Mouse (Mus musculus) limb, embryonic 11.5 days (tissue): ENCODE data around the gene Pspc1. TPM values are rescaled to one million over a fixed set of nuclear protein-coding genes. Genes with fewer than 3 reads are reported as not detected.

Source experiments
- ATAC-seq: fragments of 200-750 bp; cut with Nextera tagmentation; 2 replicates; pipeline ENCODE4 v1.8.0; 2017; ENCODE audit warnings: low read depth; ENCODE audit not compliant: insufficient number of reproducible peaks, low FRiP score, low TSS enrichment
- DNase-seq: peaks from one replicate; pipeline ENCODE4 v3.0.0-alpha.2; 2015; ENCODE audit warnings: low spot score
- H3K27ac ChIP-seq: fragments of 300-500 bp; sonication (generic); replicated peaks from 2 replicates; pipeline ENCODE4 v1.5.1; 2014; ENCODE audit warnings: low read depth, mild to moderate bottlenecking, low read length
- H3K27me3 ChIP-seq: fragments of 300-500 bp; sonication (generic); 2 replicates; pipeline ENCODE4 v1.6.1; 2014; ENCODE audit warnings: mild to moderate bottlenecking, low read length, mixed read lengths; ENCODE audit not compliant: control insufficient read depth, insufficient read depth
- H3K36me3 ChIP-seq: fragments of 300-500 bp; sonication (generic); 2 replicates; pipeline ENCODE4 v1.6.1; 2014; ENCODE audit warnings: mild to moderate bottlenecking, low read length, moderate library complexity, mixed read lengths; ENCODE audit not compliant: control insufficient read depth, insufficient read depth
- H3K4me1 ChIP-seq: fragments of 300-500 bp; sonication (generic); 2 replicates; pipeline ENCODE4 v1.6.1; 2014; ENCODE audit warnings: low read length, mixed read lengths; ENCODE audit not compliant: control insufficient read depth, insufficient read depth
- H3K4me2 ChIP-seq: fragments of 300-500 bp; sonication (generic); 2 replicates; pipeline ENCODE4 v1.6.1; 2014; ENCODE audit warnings: low read depth, mild to moderate bottlenecking, moderate library complexity; ENCODE audit not compliant: severe bottlenecking
- H3K4me3 ChIP-seq: fragments of 300-500 bp; sonication (generic); 2 replicates; pipeline ENCODE4 v1.5.1; 2014; ENCODE audit warnings: low read depth, low read length
- H3K9ac ChIP-seq: fragments of 300-500 bp; sonication (generic); 2 replicates; pipeline ENCODE4 v1.6.1; 2014; ENCODE audit warnings: mild to moderate bottlenecking, low read length
- H3K9me3 ChIP-seq: fragments of 300-500 bp; sonication (generic); 2 replicates; pipeline ENCODE4 v1.6.1; 2016; ENCODE audit warnings: low read length; ENCODE audit not compliant: control insufficient read depth
- WGBS: fragments of 180-500 bp; shearing (Covaris S2); extraction: QIAGEN DNeasy Blood & Tissue Kit; methylation state at CpG from one replicate; pipeline ENCODE4 v1.1.7; 2014; 5-methylcytosine and 5-hydroxymethylcytosine counted together
- polyA plus RNA-seq: library from polyadenylated mRNA; unstranded; fragments of >200 nt; fragmentation: Nextera tagmentation; extraction: Ambion mirVana; gene quantifications from 2 replicates; pipeline ENCODE4 v1.2.1, GENCODE M21; 2014

The Pspc1 gene
- polyA plus RNA-seq, 1 experiment from 2014 or later: 54.0 TPM

GRCm38 (mm10) chr14:56751282-56751681, 26.8 kb downstream of the Pspc1 start:
- Histone ChIP-seq H3K27ac (no peak overlapping the region), H3K4me1 (no peaks in the 10 kb centered on the region), H3K4me2 (no peak overlapping the region), H3K9ac (no peak overlapping the region), H3K27me3 (no peaks in the 10 kb centered on the region), H3K4me3 (no peak overlapping the region), H3K9me3 (no peaks in the 10 kb centered on the region), H3K36me3 (peaks cover 11% of the 10 kb centered on the region; the same call in 1 of the 2 replicates)
- DNase-seq: no peak
- 94% methylated on average over 4 of the region's 4 CpGs for WGBS
- no peak for ATAC-seq

GRCm38 (mm10) chr14:56740175-56740574, 37.9 kb downstream of the Pspc1 start:
- Histone ChIP-seq H3K9me3 (no peaks in the 10 kb centered on the region), H3K36me3 (peaks cover 5% of the 10 kb centered on the region), H3K4me3 (no peak overlapping the region), H3K27ac (no peak overlapping the region), H3K4me2 (no peak overlapping the region), H3K9ac (no peak overlapping the region), H3K4me1 (no peaks in the 10 kb centered on the region), H3K27me3 (no peaks in the 10 kb centered on the region)
- no peak for ATAC-seq
- DNase-seq: no peak
- 98% methylated on average over 1 of the region's 1 CpGs for WGBS

- WGBS: 88% methylated on average over 1 of the region's 1 CpGs
- H3K27me3 ChIP-seq: no peaks in the 10 kb centered on the region
- no peak for DNase-seq
- no peak overlapping the region for H3K27ac ChIP-seq
- H3K9ac ChIP-seq: no peak overlapping the region
- ATAC-seq: no peak
- no peak overlapping the region for H3K4me3 ChIP-seq
- H3K9me3 ChIP-seq: no peaks in the 10 kb centered on the region
- no peaks in the 10 kb centered on the region for H3K4me1 ChIP-seq
- H3K4me2 ChIP-seq: no peak overlapping the region
- 0 out of 2 replicates have a peak, but pooled peaks cover 3% of the 10 kb centered on the region for H3K36me3 ChIP-seq
Measured at GRCm38 (mm10) chr14:56726493-56726892, 51.6 kb downstream of the Pspc1 start.

GRCm38 (mm10) chr14:56705687-56706086, 72.4 kb downstream of the Pspc1 start:
- peaks cover 1% of the 10 kb centered on the region; the same call in 1 of the 2 replicates for H3K36me3 ChIP-seq
- no peaks in the 10 kb centered on the region for H3K27me3 ChIP-seq
- no peak overlapping the region for H3K4me3 ChIP-seq
- H3K9me3 ChIP-seq: no peaks in the 10 kb centered on the region
- ATAC-seq (no peak), DNase-seq (no peak)
- H3K9ac ChIP-seq: no peak overlapping the region
- no peaks in the 10 kb centered on the region for H3K4me1 ChIP-seq
- 59% methylated on average over 4 of the region's 4 CpGs for WGBS
- H3K4me2 ChIP-seq: no peak overlapping the region
- no peak overlapping the region for H3K27ac ChIP-seq

- 96% methylated on average over 4 of the region's 4 CpGs for WGBS
- no peaks in the 10 kb centered on the region for H3K27me3 ChIP-seq
Measured at GRCm38 (mm10) chr14:56702644-56703043, 75.5 kb downstream of the Pspc1 start.

GRCm38 (mm10) chr14:56697836-56698235, 80.3 kb downstream of the Pspc1 start:
- H3K36me3 ChIP-seq: peaks cover 19% of the 10 kb centered on the region; the same call in 1 of the 2 replicates
- H3K4me1 ChIP-seq: no peaks in the 10 kb centered on the region
- H3K9me3 ChIP-seq: no peaks in the 10 kb centered on the region
- 89% methylated on average over 5 of the region's 5 CpGs for WGBS
- no peak overlapping the region for H3K4me3 ChIP-seq
- no peak overlapping the region for H3K4me2 ChIP-seq
- H3K9ac ChIP-seq: no peak overlapping the region
- DNase-seq: no peak
- H3K27ac ChIP-seq: no peak overlapping the region
- no peak for ATAC-seq
- H3K27me3 ChIP-seq: no peaks in the 10 kb centered on the region

More at GRCm38 (mm10) chr14:56702644-56703043, 75.5 kb downstream of the Pspc1 start:
- Histone ChIP-seq H3K9me3 (no peaks in the 10 kb centered on the region), H3K9ac (no peak overlapping the region), H3K36me3 (peaks cover 11% of the 10 kb centered on the region; the same call in 1 of the 2 replicates), H3K4me2 (no peak overlapping the region), H3K4me3 (no peak overlapping the region), H3K4me1 (no peaks in the 10 kb centered on the region), H3K27ac (no peak overlapping the region)
- DNase-seq (no peak), ATAC-seq (no peak)

GRCm38 (mm10) chr14:56695495-56695894, 82.6 kb downstream of the Pspc1 start:
- H3K9me3 ChIP-seq: no peaks in the 10 kb centered on the region
- H3K27me3 ChIP-seq: no peaks in the 10 kb centered on the region
- no peak overlapping the region for H3K4me2 ChIP-seq
- H3K9ac ChIP-seq: no peak overlapping the region
- 89% methylated on average over 3 of the region's 3 CpGs for WGBS
- no peak overlapping the region for H3K27ac ChIP-seq
- ATAC-seq: no peak
- peaks cover 22% of the 10 kb centered on the region for H3K36me3 ChIP-seq
- no peaks in the 10 kb centered on the region for H3K4me1 ChIP-seq
- no peak overlapping the region for H3K4me3 ChIP-seq
- DNase-seq: no peak

GRCm38 (mm10) chr14:56689766-56690165, 88.3 kb downstream of the Pspc1 start:
- Histone ChIP-seq H3K4me1 (no peaks in the 10 kb centered on the region), H3K27me3 (no peaks in the 10 kb centered on the region), H3K4me3 (no peak overlapping the region), H3K4me2 (no peak overlapping the region), H3K9ac (no peak overlapping the region), H3K36me3 (peaks cover 17% of the 10 kb centered on the region), H3K27ac (no peak overlapping the region), H3K9me3 (no peaks in the 10 kb centered on the region)
- ATAC-seq: no peak
- DNase-seq: no peak
- WGBS: 87% methylated on average over 1 of the region's 1 CpGs

GRCm38 (mm10) chr14:56689116-56689515, 89.0 kb downstream of the Pspc1 start:
- no peak overlapping the region for H3K4me3 ChIP-seq
- 97% methylated on average over 1 of the region's 1 CpGs for WGBS
- DNase-seq (no peak), ATAC-seq (no peak)
- H3K27ac ChIP-seq: no peak overlapping the region
- no peaks in the 10 kb centered on the region for H3K9me3 ChIP-seq
- no peaks in the 10 kb centered on the region for H3K27me3 ChIP-seq
- no peak overlapping the region for H3K9ac ChIP-seq
- no peak overlapping the region for H3K4me2 ChIP-seq
- peaks cover 14% of the 10 kb centered on the region for H3K36me3 ChIP-seq
- H3K4me1 ChIP-seq: no peaks in the 10 kb centered on the region
